Mouse (Mus musculus): ENCODE measurements around the gene Esp16. TPM values are rescaled to one million over a fixed set of nuclear protein-coding genes. Genes with fewer than 3 reads are reported as not detected.
"Not testable (repeated sequence)": the region's sequence is repeated elsewhere in the genome, so short reads cannot be mapped to it uniquely, and the experiment has no call there.

Gene Esp16
- not detected in 2 replicates for polyA plus RNA-seq (2011; ENCODE audit: insufficient read depth, insufficient read length, low read depth, missing spikeins)

DNA sequence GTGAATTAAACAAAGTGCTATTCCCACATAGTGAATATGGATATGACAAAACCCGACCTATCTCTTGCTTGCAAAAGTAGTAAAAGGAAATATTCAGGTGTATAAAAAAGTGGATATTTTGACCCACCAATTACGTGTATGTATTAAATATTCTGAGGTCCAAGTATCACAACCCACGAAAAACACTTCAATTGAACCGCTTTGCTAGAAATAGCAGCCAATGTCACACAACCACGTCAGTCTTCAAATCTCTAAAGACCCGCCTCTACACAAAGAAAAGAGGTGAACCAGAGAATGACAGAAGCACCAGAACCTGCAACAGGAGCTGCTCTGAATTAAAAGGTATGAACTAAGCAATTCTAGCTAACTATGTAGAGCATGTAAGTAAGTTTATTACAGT is at the start of gene Esp16:
Gene Esp16 (plus strand): TSS at position 301 of the 400 bp plus-strand sequence.
- H3K4me3 ChIP-seq (ENCODE audit: low read depth, low read length); H3K9me3 ChIP-seq (replicated peaks; ENCODE audit: control insufficient read depth, insufficient read depth, low read length, poor library complexity, severe bottlenecking); H3K27ac ChIP-seq (ENCODE audit: insufficient read depth, low read length); H3K4me1 ChIP-seq (ENCODE audit: control insufficient read depth, insufficient read depth, low read length); H3K27me3 ChIP-seq (ENCODE audit: control insufficient read depth, insufficient read depth, low read length, poor library complexity, severe bottlenecking); H3K9ac ChIP-seq (ENCODE audit: low read depth, poor library complexity, severe bottlenecking); H3K36me3 ChIP-seq (ENCODE audit: control insufficient read depth, insufficient read depth, low read length, poor library complexity, severe bottlenecking): not testable (repeated sequence)

DNA sequence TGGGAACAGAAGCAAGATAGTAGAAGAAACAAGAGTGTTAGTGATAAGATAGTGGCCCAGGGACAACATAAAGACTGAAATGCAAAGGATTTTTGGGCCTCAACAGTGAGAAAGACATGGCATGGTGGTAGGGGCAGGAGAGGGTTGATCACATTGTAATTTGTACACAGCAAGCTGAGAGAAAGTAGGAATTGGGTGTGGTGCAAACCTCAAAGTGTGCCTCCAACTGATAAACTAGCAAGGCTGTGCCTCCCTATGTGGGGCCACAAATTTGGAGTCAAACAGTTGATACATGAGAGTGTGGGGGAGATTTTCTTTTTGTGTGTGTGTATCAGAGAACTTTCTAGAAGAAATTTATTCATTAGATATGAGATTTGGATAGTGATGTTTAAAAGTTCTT is 37.9 kb upstream of the Esp16 start:
- H3K9me3 ChIP-seq (replicated peaks; ENCODE audit: control insufficient read depth, insufficient read depth, low read length, poor library complexity, severe bottlenecking); H3K9ac ChIP-seq (ENCODE audit: low read depth, poor library complexity, severe bottlenecking); H3K4me1 ChIP-seq (ENCODE audit: control insufficient read depth, insufficient read depth, low read length); H3K27ac ChIP-seq (ENCODE audit: insufficient read depth, low read length); H3K27me3 ChIP-seq (ENCODE audit: control insufficient read depth, insufficient read depth, low read length, poor library complexity, severe bottlenecking); H3K36me3 ChIP-seq (ENCODE audit: control insufficient read depth, insufficient read depth, low read length, poor library complexity, severe bottlenecking); H3K4me3 ChIP-seq (ENCODE audit: low read depth, low read length): not testable (repeated sequence)

Other genes starting within 250 kb of the Esp16 start
- gene Esp18, start 129.8 kb upstream of the Esp16 start, polyA plus RNA-seq (2011; ENCODE audit: insufficient read depth, insufficient read length, low read depth, missing spikeins): not detected in 2 replicates
- not detected in 2 replicates for gene Esp15, start 104.8 kb downstream of the Esp16 start, polyA plus RNA-seq (2011; ENCODE audit: insufficient read depth, insufficient read length, low read depth, missing spikeins)